Mouse (Mus musculus) activated CD4-positive, CD25-positive, alpha-beta regulatory T cell, adult 4 months (primary cell): ENCODE measurements at regions not wholly inside any gene's neighbourhood (a gene's known extent, or its start where the extent isn't known, plus 50 kb on each side); places are given as distances from the start of the nearest gene placed in this dataset.

Experiments used
- ATAC-seq: one replicate; pipeline ENCODE4 v1.8.0; 2017

- peak; percentile 94 for ATAC-seq
Measured at GRCm38 (mm10) chr9:32815473-32815872, 179.5 kb downstream of the Ets1 start.

- no peak for ATAC-seq
Measured at GRCm38 (mm10) chr9:32816649-32817425, 180.8 kb downstream of the Ets1 start.

GRCm38 (mm10) chr9:32817442-32818358 is 181.7 kb downstream of the Ets1 start:
- no peak for ATAC-seq

- ATAC-seq: no peak
Measured at GRCm38 (mm10) chr9:32823439-32824133, 187.6 kb downstream of the Ets1 start.

GRCm38 (mm10) chr9:32824134-32824531 is 188.1 kb downstream of the Ets1 start:
- ATAC-seq: no peak

GRCm38 (mm10) chr9:32830268-32830891 is 194.4 kb downstream of the Ets1 start:
- no peak for ATAC-seq

GRCm38 (mm10) chr9:32833373-32833772 is 197.4 kb downstream of the Ets1 start:
- no peak for ATAC-seq

GRCm38 (mm10) chr9:32834751-32835625 is 199.0 kb downstream of the Ets1 start:
- ATAC-seq: no peak

GRCm38 (mm10) chr9:32835626-32835971 is 199.6 kb downstream of the Ets1 start:
- no peak for ATAC-seq

GRCm38 (mm10) chr9:32836371-32836770 is 200.3 kb downstream of the Ets1 start:
- no peak for ATAC-seq

GRCm38 (mm10) chr9:32847361-32847760 is 211.3 kb downstream of the Ets1 start:
- ATAC-seq: no peak

GRCm38 (mm10) chr9:32852282-32852681 is 216.3 kb downstream of the Ets1 start:
- ATAC-seq: no peak

GRCm38 (mm10) chr9:32863286-32863685 is 227.3 kb downstream of the Ets1 start:
- no peak for ATAC-seq

- ATAC-seq: no peak
Measured at GRCm38 (mm10) chr9:32868936-32869335, 232.9 kb downstream of the Ets1 start.

GRCm38 (mm10) chr9:32874306-32874875 is 238.4 kb downstream of the Ets1 start:
- no peak for ATAC-seq

- no peak for ATAC-seq
Measured at GRCm38 (mm10) chr9:32882819-32883587, 247.0 kb downstream of the Ets1 start.

- no peak for ATAC-seq
Measured at GRCm38 (mm10) chr9:32886008-32886650, 250.1 kb downstream of the Ets1 start.

GRCm38 (mm10) chr9:32899801-32900200 is 263.8 kb downstream of the Ets1 start:
- ATAC-seq: no peak

GRCm38 (mm10) chr9:32901287-32901686 is 265.3 kb downstream of the Ets1 start:
- ATAC-seq: peak; percentile 80
